Mouse (Mus musculus): ENCODE measurements around the gene Tsc22d3.

- TF ChIP-seq CTCF (IDR thresholded peaks at IDR 0.05; ENCODE audit: low read depth), result no peak
- TF ChIP-seq EP300 (IDR thresholded peaks at IDR 0.05; ENCODE audit: low read depth), result no peak
Measured at GRCm38 (mm10) chrX:140525604-140526252, 74.7 kb downstream of the Tsc22d3 start.

All from liver, postnatal 0 days (tissue).